Mouse (Mus musculus): ENCODE data around the gene Dmrtc1a.
"Not testable (repeated sequence)": the region's sequence is repeated elsewhere in the genome, so short reads cannot be mapped to it uniquely, and the experiment has no call there.

GRCm38 (mm10) chrX:102854516-102854915 lies 54.0 kb downstream of the Dmrtc1a start, which contains the start of gene Dmrtc1c2:
- not testable (repeated sequence) for TF ChIP-seq TAL1, GATA1 (IDR thresholded peaks at IDR 0.05; ENCODE audit: low read length)

Data from erythroblast, embryonic 14.5 days (primary cell).